Mouse (Mus musculus) liver, postnatal 0 days (tissue): ENCODE measurements around the gene Eefsec. TPM values are rescaled to one million over a fixed set of nuclear protein-coding genes. Genes with fewer than 3 reads are reported as not detected.

ENCODE experiments used
- ATAC-seq: fragments of 200-750 bp; cut with Nextera tagmentation; 2 replicates; pipeline ENCODE4 v1.8.0; 2017; ENCODE audit warnings: mild to moderate bottlenecking, moderate library complexity
- DNase-seq: peaks from one replicate; pipeline ENCODE4 v3.0.0-alpha.2; 2016
- H3K27ac ChIP-seq: fragments of 300-500 bp; sonication (generic); 2 replicates; pipeline ENCODE4 v1.5.1; 2014; ENCODE audit warnings: antibody characterized with exemption, moderate library complexity, mild to moderate bottlenecking, low read depth
- H3K27me3 ChIP-seq: fragments of 300-500 bp; sonication (generic); 2 replicates; pipeline ENCODE4 v1.6.1; 2014; ENCODE audit warnings: low read length, control low read depth, mixed read lengths; ENCODE audit not compliant: insufficient read depth
- H3K36me3 ChIP-seq: fragments of 300-500 bp; sonication (generic); replicated peaks from 2 replicates; pipeline ENCODE4 v1.6.1; 2014; ENCODE audit warnings: mild to moderate bottlenecking, control low read depth, low read length, moderate library complexity, mixed read lengths; ENCODE audit not compliant: insufficient read depth
- H3K4me1 ChIP-seq: fragments of 300-500 bp; sonication (generic); 2 replicates; pipeline ENCODE4 v1.6.1; 2014; ENCODE audit warnings: antibody characterized with exemption, mild to moderate bottlenecking, control low read depth; ENCODE audit not compliant: insufficient read depth
- H3K4me2 ChIP-seq: fragments of 300-500 bp; sonication (generic); 2 replicates; pipeline ENCODE4 v1.6.1; 2014; ENCODE audit warnings: low read depth, mild to moderate bottlenecking, low read length, moderate library complexity, mixed read lengths
- H3K4me3 ChIP-seq: fragments of 300-500 bp; sonication (generic); 2 replicates; pipeline ENCODE4 v1.5.1; 2014; ENCODE audit warnings: low read depth, low read length
- H3K9ac ChIP-seq: fragments of 300-500 bp; sonication (generic); replicated peaks from 2 replicates; pipeline ENCODE4 v1.6.1; 2014; ENCODE audit warnings: mild to moderate bottlenecking, moderate library complexity
- H3K9me3 ChIP-seq: fragments of 300-500 bp; sonication (generic); 2 replicates; pipeline ENCODE4 v1.6.1; 2016; ENCODE audit warnings: mild to moderate bottlenecking, control low read depth, low read length, mixed read lengths
- CTCF ChIP-seq: sonication (generic); IDR thresholded peaks from 2 replicates; pipeline ENCODE4 v1.5.1; 2016; ENCODE audit warnings: antibody characterized with exemption, low read depth
- EP300 ChIP-seq: IDR thresholded peaks from 2 replicates; pipeline ENCODE4 v1.6.1; 2016; ENCODE audit warnings: antibody characterized with exemption, low read depth, mild to moderate bottlenecking
- WGBS: fragments of 180-500 bp; shearing (Covaris S2); extraction: QIAGEN DNeasy Blood & Tissue Kit; methylation state at CpG from one replicate; pipeline ENCODE4 v1.1.7; 2014; ENCODE audit not compliant: insufficient replicate concordance; 5-methylcytosine and 5-hydroxymethylcytosine counted together
- polyA plus RNA-seq: library from polyadenylated mRNA; unstranded; fragments of >200 nt; fragmentation: Nextera tagmentation; extraction: Ambion mirVana; gene quantifications from 2 replicates; pipeline ENCODE4 v1.2.1, GENCODE M21; 2015

Eefsec gene
- polyA plus RNA-seq, 1 experiment from 2014 or later, result 19.1 TPM

- Histone ChIP-seq H3K27me3 (peaks cover 33% of the 10 kb centered on the region), H3K36me3 (no peaks in the 10 kb centered on the region), H3K9me3 (no peaks in the 10 kb centered on the region), H3K27ac (no peak overlapping the region), H3K4me3 (no peak overlapping the region), H3K9ac (no peak overlapping the region), H3K4me1 (peaks cover 3% of the 10 kb centered on the region; the same call in 1 of the 2 replicates), H3K4me2 (no peak overlapping the region)
- DNase-seq (no peak), ATAC-seq (no peak)
- TF ChIP-seq CTCF (no peak), EP300 (no peak)
- WGBS, result 56% methylated on average over 8 of the region's 8 CpGs
Measured at GRCm38 (mm10) chr6:88233996-88234395, 212.3 kb downstream of the Eefsec start.

GRCm38 (mm10) chr6:88232221-88232620 lies 214.1 kb downstream of the Eefsec start:
- Histone ChIP-seq H3K27me3 (peaks cover 33% of the 10 kb centered on the region), H3K36me3 (no peaks in the 10 kb centered on the region), H3K4me3 (no peak overlapping the region), H3K9ac (no peak overlapping the region), H3K4me2 (no peak overlapping the region), H3K4me1 (peaks cover 3% of the 10 kb centered on the region; the same call in 1 of the 2 replicates), H3K9me3 (no peaks in the 10 kb centered on the region), H3K27ac (no peak overlapping the region)
- 56% methylated on average over 6 of the region's 6 CpGs for WGBS
- DNase-seq (no peak), ATAC-seq (no peak)
- no peak for TF ChIP-seq CTCF
- no peak for TF ChIP-seq EP300

GRCm38 (mm10) chr6:88231821-88232220 lies 214.5 kb downstream of the Eefsec start:
- 71% methylated on average over 7 of the region's 7 CpGs for WGBS

GRCm38 (mm10) chr6:88229221-88229620 lies 217.1 kb downstream of the Eefsec start:
- Histone ChIP-seq H3K9me3 (no peaks in the 10 kb centered on the region), H3K27ac (no peak overlapping the region), H3K4me2 (no peak overlapping the region), H3K27me3 (peaks cover 18% of the 10 kb centered on the region; the same call in 1 of the 2 replicates), H3K9ac (no peak overlapping the region), H3K36me3 (no peaks in the 10 kb centered on the region), H3K4me3 (no peak overlapping the region), H3K4me1 (no peaks in the 10 kb centered on the region)
- DNase-seq (no peak), ATAC-seq (no peak)
- no peak for TF ChIP-seq EP300
- no peak for TF ChIP-seq CTCF
- WGBS, result 50% methylated on average over 12 of the region's 12 CpGs

More at GRCm38 (mm10) chr6:88231821-88232220, 214.5 kb downstream of the Eefsec start:
- Histone ChIP-seq H3K4me2 (no peak overlapping the region), H3K9ac (no peak overlapping the region), H3K9me3 (no peaks in the 10 kb centered on the region), H3K4me3 (no peak overlapping the region), H3K27ac (no peak overlapping the region), H3K4me1 (peaks cover 3% of the 10 kb centered on the region; the same call in 1 of the 2 replicates), H3K36me3 (no peaks in the 10 kb centered on the region), H3K27me3 (peaks cover 31% of the 10 kb centered on the region)
- ATAC-seq, result no peak
- DNase-seq, result no peak
- TF ChIP-seq CTCF, result no peak
- no peak for TF ChIP-seq EP300

GRCm38 (mm10) chr6:88227537-88227936 lies 218.8 kb downstream of the Eefsec start:
- H3K4me1 ChIP-seq, result no peaks in the 10 kb centered on the region
- no peak overlapping the region for H3K4me2 ChIP-seq
- TF ChIP-seq CTCF (no peak), EP300 (no peak)
- WGBS, result 66% methylated on average over 7 of the region's 7 CpGs
- no peak overlapping the region for H3K9ac ChIP-seq
- no peak for ATAC-seq
- H3K9me3 ChIP-seq, result no peaks in the 10 kb centered on the region
- DNase-seq, result no peak
- no peak overlapping the region for H3K27ac ChIP-seq
- no peak overlapping the region for H3K4me3 ChIP-seq
- no peaks in the 10 kb centered on the region for H3K36me3 ChIP-seq
- H3K27me3 ChIP-seq, result peaks cover 13% of the 10 kb centered on the region; the same call in 1 of the 2 replicates

- H3K9ac ChIP-seq, result no peak overlapping the region
- TF ChIP-seq CTCF, result no peak
- no peak overlapping the region for H3K27ac ChIP-seq
- no peaks in the 10 kb centered on the region for H3K4me1 ChIP-seq
- 34% methylated on average over 5 of the region's 5 CpGs for WGBS
- H3K36me3 ChIP-seq, result no peaks in the 10 kb centered on the region
- H3K4me2 ChIP-seq, result no peak overlapping the region
- ATAC-seq (no peak), DNase-seq (no peak)
- H3K9me3 ChIP-seq, result no peaks in the 10 kb centered on the region
- H3K4me3 ChIP-seq, result no peak overlapping the region
- H3K27me3 ChIP-seq, result peaks cover 13% of the 10 kb centered on the region; the same call in 1 of the 2 replicates
Measured at GRCm38 (mm10) chr6:88226570-88226994, 219.8 kb downstream of the Eefsec start.

- 49% methylated on average over 10 of the region's 10 CpGs for WGBS
- TF ChIP-seq EP300 (no peak), CTCF (no peak)
- DNase-seq (no peak), ATAC-seq (no peak)
- H3K4me3 ChIP-seq, result no peak within 1 kb of the TSS
- no peaks in the 10 kb centered on the region for H3K36me3 ChIP-seq
- peaks cover 3% of the 10 kb centered on the region; the same call in 1 of the 2 replicates for H3K9me3 ChIP-seq
- no peak within 1 kb of the TSS for H3K9ac ChIP-seq
- no peaks in the 10 kb centered on the region for H3K4me1 ChIP-seq
- no peak within 1 kb of the TSS for H3K27ac ChIP-seq
- H3K27me3 ChIP-seq, result no peaks in the 10 kb centered on the region
- H3K4me2 ChIP-seq, result no peak within 1 kb of the TSS
Measured at GRCm38 (mm10) chr6:88221968-88222367, 224.4 kb downstream of the Eefsec start, which contains the start of gene Dnajb8. Dnajb8 (plus strand) TSS chr6:88222268.
